Comparison of ENCODE assay signal across 9 mouse cellular contexts in the genomic region with DNA sequence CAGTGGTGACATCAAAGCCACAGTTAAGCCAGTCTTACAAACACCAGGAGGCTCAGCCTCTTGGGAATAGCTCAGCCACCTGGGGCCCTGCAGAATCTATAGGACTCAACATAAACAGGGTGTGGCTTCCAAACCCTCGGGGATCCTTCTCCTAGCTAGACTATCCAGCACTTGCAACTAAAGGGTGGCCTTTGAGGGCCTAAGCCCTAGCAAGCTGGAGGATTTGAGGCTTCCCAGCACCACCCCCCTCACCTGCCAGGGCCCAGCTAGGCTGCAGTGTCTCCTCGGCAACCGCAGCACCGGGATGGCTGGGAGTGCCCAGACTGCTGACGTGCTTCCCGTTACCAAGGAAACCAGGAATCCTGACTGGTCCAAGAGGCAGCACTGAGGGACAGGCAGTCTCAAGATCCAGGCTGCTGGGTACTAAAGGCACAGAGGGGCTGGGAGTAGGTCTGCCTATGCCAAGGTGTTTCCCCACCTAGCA. TPM values are rescaled to one million over a fixed set of nuclear protein-coding genes. Genes with fewer than 3 reads are reported as not detected.
DNase-seq lines count a peak whose midpoint lies in the region; ATAC-seq and TF ChIP-seq lines count a peak whose summit lies in the region.
"Had no signal": no experiment of that assay in that cellular context is flagged by ENCODE, and none has a peak within 500 bp of the region (broad histone marks: within the 10 kb centered on the region; RNA-seq: fewer than 3 reads in every experiment).

No protein-coding gene starts in this region.

- no peak for TF ChIP-seq POLR2A in ES-Bruce4 (IDR thresholded peaks at IDR 0.05; ENCODE audit: insufficient read depth, low read length)

- H3K27ac ChIP-seq in ES-Bruce4 (ENCODE audit: insufficient read depth, low read length): no peak overlapping the region
- H3K27ac ChIP-seq in forebrain, embryonic 16.5 days (ENCODE audit: low read length): peak overlapping the region; percentile 87
- H3K27ac ChIP-seq in liver, embryonic 16.5 days (ENCODE audit: low read length): no peak overlapping the region

- DNase-seq in cerebellum, adult 18-20 months: peak; percentile 86 to 95
- peak; percentile 47 for DNase-seq in kidney, postnatal 14 days
- DNase-seq in right cerebral cortex, adult 2 months (ENCODE audit: low spot score in 2 of 2): peak; percentile 91 to 92
- no peak for DNase-seq in T-cell, adult 2 months (ENCODE audit: low spot score)
- DNase-seq in adipocyte (ENCODE audit: low spot score): no peak

- ATAC-seq in forebrain, embryonic 16.5 days: peak; percentile 91
- ATAC-seq in liver, embryonic 16.5 days (ENCODE audit: low read depth): 0 out of 2 replicates have a peak, but pooled peaks have one; percentile 16

- WGBS in forebrain, embryonic 16.5 days: 2% methylated on average over 6 of the region's 6 CpGs
- WGBS in liver, embryonic 16.5 days (ENCODE audit: insufficient replicate concordance): 32% methylated on average over 6 of the region's 6 CpGs

- H3K27me3 ChIP-seq in ES-Bruce4 (ENCODE audit: control insufficient read depth, insufficient read depth, low read length, poor library complexity, severe bottlenecking): no peaks in the 10 kb centered on the region
- no peaks in the 10 kb centered on the region for H3K27me3 ChIP-seq in forebrain, embryonic 16.5 days (replicated peaks; ENCODE audit: control insufficient read depth, insufficient read depth, low read length)
- H3K27me3 ChIP-seq in liver, embryonic 16.5 days (ENCODE audit: control insufficient read depth, insufficient read depth, low read depth, low read length): no peaks in the 10 kb centered on the region

- H3K36me3 ChIP-seq in ES-Bruce4 (ENCODE audit: control insufficient read depth, insufficient read depth, low read length, poor library complexity, severe bottlenecking): no peaks in the 10 kb centered on the region
- peaks cover 30% of the 10 kb centered on the region for H3K36me3 ChIP-seq in forebrain, embryonic 16.5 days (ENCODE audit: control insufficient read depth, insufficient read depth)
- H3K36me3 ChIP-seq in liver, embryonic 16.5 days (ENCODE audit: control insufficient read depth, insufficient read depth): no peaks in the 10 kb centered on the region
- H3K36me3 ChIP-seq: G1E had no signal

- H3K4me3 ChIP-seq in ES-Bruce4 (ENCODE audit: low read depth, low read length): no peak overlapping the region
- peak overlapping the region; percentile 27 for H3K4me3 ChIP-seq in forebrain, embryonic 16.5 days (replicated peaks; ENCODE audit: low read length)
- no peak overlapping the region for H3K4me3 ChIP-seq in liver, embryonic 16.5 days (ENCODE audit: low read depth, low read length)

- H3K9me3 ChIP-seq in ES-Bruce4 (replicated peaks; ENCODE audit: control insufficient read depth, insufficient read depth, low read length, poor library complexity, severe bottlenecking): no peaks in the 10 kb centered on the region
- no peaks in the 10 kb centered on the region for H3K9me3 ChIP-seq in forebrain, embryonic 16.5 days (ENCODE audit: control insufficient read depth, low read length)
- no peaks in the 10 kb centered on the region for H3K9me3 ChIP-seq in liver, embryonic 16.5 days (replicated peaks; ENCODE audit: control insufficient read depth, low read length)
- H3K9me3 ChIP-seq: G1E had no signal

- no peak overlapping the region for H3K9ac ChIP-seq in ES-Bruce4 (ENCODE audit: low read depth, poor library complexity, severe bottlenecking)
- peak overlapping the region; percentile 47 for H3K9ac ChIP-seq in forebrain, embryonic 16.5 days (replicated peaks; ENCODE audit: low read depth, low read length)
- no peak overlapping the region for H3K9ac ChIP-seq in liver, embryonic 16.5 days (ENCODE audit: low read depth, low read length)

- TF ChIP-seq EP300 in ES-Bruce4 (IDR thresholded peaks at IDR 0.05; ENCODE audit: insufficient read depth, low read depth, low read length): 0 out of 2 replicates have a peak, but pooled peaks have one; percentile 6

- TF ChIP-seq CTCF in ES-Bruce4 (IDR thresholded peaks at IDR 0.05; ENCODE audit: low read depth, low read length): no peak

- peak overlapping the region; percentile 60 for H3K4me2 ChIP-seq in forebrain, embryonic 16.5 days (ENCODE audit: low read length)
- H3K4me2 ChIP-seq in liver, embryonic 16.5 days (ENCODE audit: low read depth, low read length): no peak overlapping the region

- no peaks in the 10 kb centered on the region for H3K4me1 ChIP-seq in ES-Bruce4 (ENCODE audit: control insufficient read depth, insufficient read depth, low read length)
- peaks cover 37% of the 10 kb centered on the region for H3K4me1 ChIP-seq in forebrain, embryonic 16.5 days (replicated peaks; ENCODE audit: control insufficient read depth, insufficient read depth, low read length)
- no peaks in the 10 kb centered on the region for H3K4me1 ChIP-seq in liver, embryonic 16.5 days (ENCODE audit: control insufficient read depth, low read depth, low read length)

RNA-seq across cellular contexts. Expression of a gene that starts 12.4 kb away (rescaled TPM):
- polyA plus RNA-seq in ES-Bruce4 (2011; ENCODE audit: insufficient read depth, insufficient read length, low read depth, missing spikeins): 14.7 and 16.0 TPM in 2 replicates
- polyA plus RNA-seq in forebrain, embryonic 16.5 days (2015; fragmentation: Nextera tagmentation; extraction: Ambion mirVana): 249 and 300 TPM in 2 replicates
- polyA plus RNA-seq in liver, embryonic 16.5 days (2015; fragmentation: Nextera tagmentation; extraction: Ambion mirVana): 1.9 and 3.3 TPM in 2 replicates

RNA-seq across cellular contexts. Expression of a gene that starts 14.9 kb away (rescaled TPM):
- polyA plus RNA-seq in ES-Bruce4 (2011; ENCODE audit: insufficient read depth, insufficient read length, low read depth, missing spikeins): 16.2 and 17.1 TPM in 2 replicates
- polyA plus RNA-seq in forebrain, embryonic 16.5 days (2015; fragmentation: Nextera tagmentation; extraction: Ambion mirVana): 69.2 and 74.2 TPM in 2 replicates
- 21.3 and 21.9 TPM in 2 replicates for polyA plus RNA-seq in liver, embryonic 16.5 days (2015; fragmentation: Nextera tagmentation; extraction: Ambion mirVana)

RNA-seq across cellular contexts. Expression of a gene that starts 30.9 kb away (rescaled TPM):
- polyA plus RNA-seq in ES-Bruce4 (2011; ENCODE audit: insufficient read depth, insufficient read length, low read depth, missing spikeins): not detected in 2 replicates
- polyA plus RNA-seq in forebrain, embryonic 16.5 days (2015; fragmentation: Nextera tagmentation; extraction: Ambion mirVana): 0.14 TPM in 1 of 2 replicates, not detected in the other
- 451 and 504 TPM in 2 replicates for polyA plus RNA-seq in liver, embryonic 16.5 days (2015; fragmentation: Nextera tagmentation; extraction: Ambion mirVana)
- polyA plus RNA-seq: G1E had no signal

Comparison
In these comparisons a context has a peak if more than half of its experiments do, and no peak if none do; other contexts are left out.
1. DNase-seq: peak in cerebellum, adult 18-20 months (2 of 2), kidney, postnatal 14 days (single experiment) and right cerebral cortex, adult 2 months (2 of 2); none in T-cell, adult 2 months (single experiment) and adipocyte (single experiment).
2. RNA of a gene that starts 12.4 kb away (polyA plus RNA-seq): 249 to 300 TPM in forebrain, embryonic 16.5 days; 14.7 to 16.0 TPM in ES-Bruce4 and 1.9 to 3.3 TPM in liver, embryonic 16.5 days; every median in the first group is over 10 times any median in the second.
3. RNA of a gene that starts 30.9 kb away (polyA plus RNA-seq): 451 to 504 TPM in liver, embryonic 16.5 days; not detected in ES-Bruce4 and 0.14 TPM in forebrain, embryonic 16.5 days; every median in the first group is over 100 times any median in the second.